Mouse (Mus musculus): ENCODE data around the gene Maml3. TPM values are rescaled to one million over a fixed set of nuclear protein-coding genes. Genes with fewer than 3 reads are reported as not detected.

Maml3 gene
- polyA plus RNA-seq, 1 experiment from 2014 or later = 3.6 TPM

DNA sequence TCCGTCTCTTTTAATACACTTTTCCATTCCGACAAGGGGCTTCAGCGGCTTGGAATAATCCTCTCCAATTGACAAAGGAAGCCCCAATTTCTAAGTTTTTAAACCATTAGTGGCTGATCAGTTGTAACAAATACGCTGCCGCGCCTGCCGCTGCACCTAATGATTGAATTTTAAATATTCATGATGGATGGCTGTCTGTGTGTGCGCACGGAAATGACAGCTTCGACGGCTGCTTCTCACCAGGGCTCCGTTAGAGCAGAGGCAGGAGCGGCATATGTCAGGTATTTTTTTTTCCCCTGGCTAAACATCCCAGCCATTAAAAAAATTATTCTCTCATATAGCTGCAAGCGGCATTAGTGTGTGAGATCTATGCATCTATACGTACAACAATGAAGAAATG is 287.0 kb downstream of the Maml3 start:
- WGBS = 86% methylated on average over 15 of the region's 15 CpGs
- no peak overlapping the region for H3K4me2 ChIP-seq (ENCODE audit: low read depth, low read length)
- no peaks in the 10 kb centered on the region for H3K27me3 ChIP-seq (replicated peaks; ENCODE audit: control insufficient read depth, insufficient read depth, low read length)
- ATAC-seq = no peak
- no peak overlapping the region for H3K9ac ChIP-seq (ENCODE audit: low read depth, low read length)
- H3K4me3 ChIP-seq (ENCODE audit: low read length) = no peak overlapping the region
- no peaks in the 10 kb centered on the region for H3K36me3 ChIP-seq (ENCODE audit: control insufficient read depth, insufficient read depth, low read length)
- H3K4me1 ChIP-seq (ENCODE audit: control insufficient read depth, insufficient read depth, low read length) = no peaks in the 10 kb centered on the region
- H3K9me3 ChIP-seq (ENCODE audit: control insufficient read depth, low read length) = no peaks in the 10 kb centered on the region
- no peak overlapping the region for H3K27ac ChIP-seq (ENCODE audit: low read length)

DNA sequence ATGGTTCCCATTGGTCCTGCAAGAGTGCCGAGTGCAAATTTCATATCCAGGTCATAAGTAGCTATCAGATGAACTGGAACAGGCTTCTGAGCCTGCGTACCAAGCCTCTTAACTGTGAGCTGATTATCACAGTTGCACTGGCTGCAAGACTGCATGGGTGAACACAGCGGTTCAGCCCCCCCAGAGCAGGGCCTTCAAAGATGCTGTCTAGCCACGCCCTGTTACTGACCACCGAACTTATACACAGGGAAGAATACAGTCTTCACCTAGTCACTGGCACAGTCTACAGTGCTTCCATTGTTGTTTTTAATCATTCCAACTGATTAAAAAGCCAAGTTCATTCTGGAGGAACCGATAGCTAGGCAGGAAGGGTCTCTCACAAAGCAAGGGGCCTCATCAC is 287.5 kb downstream of the Maml3 start:
- Histone ChIP-seq H3K9me3 (ENCODE audit: control insufficient read depth, low read length) (no peaks in the 10 kb centered on the region), H3K27me3 (replicated peaks; ENCODE audit: control insufficient read depth, insufficient read depth, low read length) (no peaks in the 10 kb centered on the region), H3K4me2 (ENCODE audit: low read depth, low read length) (no peak overlapping the region), H3K9ac (ENCODE audit: low read depth, low read length) (no peak overlapping the region), H3K36me3 (ENCODE audit: control insufficient read depth, insufficient read depth, low read length) (no peaks in the 10 kb centered on the region), H3K4me1 (ENCODE audit: control insufficient read depth, insufficient read depth, low read length) (no peaks in the 10 kb centered on the region), H3K4me3 (ENCODE audit: low read length) (no peak overlapping the region), H3K27ac (ENCODE audit: low read length) (no peak overlapping the region)
- ATAC-seq = no peak
- 83% methylated on average over 6 of the region's 6 CpGs for WGBS

GRCm38 (mm10) chr3:51816517-51817285 is 288.2 kb downstream of the Maml3 start:
- Histone ChIP-seq H3K27ac (ENCODE audit: low read length) (no peak overlapping the region), H3K9me3 (ENCODE audit: control insufficient read depth, low read length) (no peaks in the 10 kb centered on the region), H3K36me3 (ENCODE audit: control insufficient read depth, insufficient read depth, low read length) (no peaks in the 10 kb centered on the region), H3K27me3 (replicated peaks; ENCODE audit: control insufficient read depth, insufficient read depth, low read length) (no peaks in the 10 kb centered on the region), H3K9ac (ENCODE audit: low read depth, low read length) (no peak overlapping the region), H3K4me2 (ENCODE audit: low read depth, low read length) (no peak overlapping the region), H3K4me3 (ENCODE audit: low read length) (no peak overlapping the region), H3K4me1 (ENCODE audit: control insufficient read depth, insufficient read depth, low read length) (no peaks in the 10 kb centered on the region)
- 80% methylated on average over 7 of the region's 7 CpGs for WGBS
- no peak for ATAC-seq

GRCm38 (mm10) chr3:51814073-51814472 is 290.8 kb downstream of the Maml3 start:
- 77% methylated on average over 4 of the region's 4 CpGs for WGBS

GRCm38 (mm10) chr3:51813186-51813585 is 291.7 kb downstream of the Maml3 start:
- H3K9ac ChIP-seq (ENCODE audit: low read depth, low read length) = no peak overlapping the region
- ATAC-seq = no peak
- no peak overlapping the region for H3K4me3 ChIP-seq (ENCODE audit: low read length)
- H3K9me3 ChIP-seq (ENCODE audit: control insufficient read depth, low read length) = no peaks in the 10 kb centered on the region
- no peak overlapping the region for H3K27ac ChIP-seq (ENCODE audit: low read length)
- WGBS = 94% methylated on average over 5 of the region's 5 CpGs
- no peaks in the 10 kb centered on the region for H3K36me3 ChIP-seq (ENCODE audit: control insufficient read depth, insufficient read depth, low read length)
- H3K27me3 ChIP-seq (replicated peaks; ENCODE audit: control insufficient read depth, insufficient read depth, low read length) = no peaks in the 10 kb centered on the region
- H3K4me2 ChIP-seq (ENCODE audit: low read depth, low read length) = no peak overlapping the region
- no peaks in the 10 kb centered on the region; the same call in 1 of the 2 replicates for H3K4me1 ChIP-seq (ENCODE audit: control insufficient read depth, insufficient read depth, low read length)

More at GRCm38 (mm10) chr3:51814073-51814472, 290.8 kb downstream of the Maml3 start:
- no peaks in the 10 kb centered on the region; the same call in 1 of the 2 replicates for H3K4me1 ChIP-seq (ENCODE audit: control insufficient read depth, insufficient read depth, low read length)
- H3K9me3 ChIP-seq (ENCODE audit: control insufficient read depth, low read length) = no peaks in the 10 kb centered on the region
- no peak overlapping the region for H3K27ac ChIP-seq (ENCODE audit: low read length)
- no peak for ATAC-seq
- H3K36me3 ChIP-seq (ENCODE audit: control insufficient read depth, insufficient read depth, low read length) = no peaks in the 10 kb centered on the region
- H3K4me2 ChIP-seq (ENCODE audit: low read depth, low read length) = no peak overlapping the region
- no peaks in the 10 kb centered on the region for H3K27me3 ChIP-seq (replicated peaks; ENCODE audit: control insufficient read depth, insufficient read depth, low read length)
- H3K4me3 ChIP-seq (ENCODE audit: low read length) = no peak overlapping the region
- no peak overlapping the region for H3K9ac ChIP-seq (ENCODE audit: low read depth, low read length)

DNA sequence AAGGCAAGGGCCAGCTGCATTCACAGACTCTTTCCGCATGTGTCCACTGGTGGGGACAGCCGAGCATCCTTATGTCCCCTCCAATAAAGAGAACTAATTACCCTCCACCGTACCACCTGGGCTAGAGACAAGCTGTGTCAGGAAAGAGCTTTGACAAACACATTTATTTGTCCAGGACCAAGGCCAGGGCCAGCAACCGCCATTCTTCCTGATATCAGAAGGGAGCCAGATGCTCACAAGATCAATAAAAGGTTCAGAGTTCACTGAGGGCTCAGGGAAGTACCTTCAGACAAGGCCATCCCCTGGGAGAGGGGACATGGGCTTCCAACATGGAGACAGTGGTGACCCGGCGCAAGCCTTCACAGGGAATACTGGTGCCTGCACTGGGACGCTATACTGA is 294.1 kb downstream of the Maml3 start:
- peak; percentile 61 for ATAC-seq
- H3K36me3 ChIP-seq (ENCODE audit: control insufficient read depth, insufficient read depth, low read length) = no peaks in the 10 kb centered on the region
- H3K9ac ChIP-seq (ENCODE audit: low read depth, low read length) = no peak overlapping the region
- no peaks in the 10 kb centered on the region for H3K27me3 ChIP-seq (replicated peaks; ENCODE audit: control insufficient read depth, insufficient read depth, low read length)
- H3K4me3 ChIP-seq (ENCODE audit: low read length) = no peak overlapping the region
- H3K9me3 ChIP-seq (ENCODE audit: control insufficient read depth, low read length) = no peaks in the 10 kb centered on the region
- H3K4me2 ChIP-seq (ENCODE audit: low read depth, low read length) = no peak overlapping the region
- H3K4me1 ChIP-seq (ENCODE audit: control insufficient read depth, insufficient read depth, low read length) = no peaks in the 10 kb centered on the region; the same call in 1 of the 2 replicates
- H3K27ac ChIP-seq (ENCODE audit: low read length) = no peak overlapping the region
- WGBS = 62% methylated on average over 7 of the region's 7 CpGs

- Histone ChIP-seq H3K36me3 (ENCODE audit: control insufficient read depth, insufficient read depth, low read length) (no peaks in the 10 kb centered on the region), H3K27ac (ENCODE audit: low read length) (no peak overlapping the region), H3K9ac (ENCODE audit: low read depth, low read length) (no peak overlapping the region), H3K27me3 (replicated peaks; ENCODE audit: control insufficient read depth, insufficient read depth, low read length) (no peaks in the 10 kb centered on the region), H3K4me1 (ENCODE audit: control insufficient read depth, insufficient read depth, low read length) (no peaks in the 10 kb centered on the region; the same call in 1 of the 2 replicates), H3K4me3 (ENCODE audit: low read length) (no peak overlapping the region), H3K9me3 (ENCODE audit: control insufficient read depth, low read length) (no peaks in the 10 kb centered on the region), H3K4me2 (ENCODE audit: low read depth, low read length) (no peak overlapping the region)
- 54% methylated on average over 7 of the region's 7 CpGs for WGBS
- ATAC-seq = no peak
Observed at GRCm38 (mm10) chr3:51809822-51810221, 295.1 kb downstream of the Maml3 start.

DNA sequence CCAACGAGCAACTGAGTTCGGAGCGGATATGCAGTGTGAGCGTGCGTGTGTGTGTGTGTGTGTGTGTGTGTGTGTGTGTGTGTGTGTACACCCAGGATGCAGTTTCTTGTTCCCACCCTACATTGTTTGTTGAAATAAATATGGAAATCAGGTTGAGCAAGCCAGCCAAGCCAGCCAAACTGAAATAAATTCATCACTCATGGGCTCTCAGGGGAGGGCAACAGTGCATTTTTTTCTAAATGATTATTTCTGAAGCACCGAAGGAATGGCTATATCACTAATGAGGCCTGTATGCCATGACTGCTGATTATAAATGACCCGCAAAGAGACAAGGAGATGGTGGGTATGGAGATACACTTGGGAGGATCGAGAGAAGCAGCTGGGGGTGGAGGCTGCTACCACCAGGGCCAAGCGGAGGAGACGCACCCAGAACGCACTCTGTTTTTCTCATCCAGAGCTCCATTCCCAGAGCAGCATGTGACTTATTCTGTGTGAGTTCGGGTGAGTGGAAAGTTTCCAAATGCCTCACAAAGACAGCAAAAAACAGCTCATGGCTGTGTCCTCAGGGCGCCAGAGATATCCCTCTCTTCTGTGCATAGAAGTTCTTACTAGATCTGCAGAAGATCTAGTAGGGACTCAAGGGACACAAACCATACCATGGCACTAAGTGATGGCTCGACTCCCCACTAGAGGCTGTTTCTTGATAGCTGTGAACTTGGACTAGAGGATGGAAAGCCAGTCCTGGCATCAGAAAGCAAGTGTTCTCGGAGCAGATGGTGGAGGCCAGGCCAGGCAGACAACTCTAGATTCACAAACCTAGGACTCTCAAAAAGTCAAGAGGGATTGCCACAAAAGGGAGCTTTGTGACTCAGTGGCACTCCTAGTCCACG is 296.6 kb downstream of the Maml3 start:
- no peaks in the 10 kb centered on the region for H3K9me3 ChIP-seq (ENCODE audit: control insufficient read depth, low read length)

GRCm38 (mm10) chr3:51805488-51806318 is 299.2 kb downstream of the Maml3 start:
- Histone ChIP-seq H3K9me3 (ENCODE audit: control insufficient read depth, low read length) (no peaks in the 10 kb centered on the region), H3K27ac (ENCODE audit: low read length) (no peak overlapping the region), H3K27me3 (replicated peaks; ENCODE audit: control insufficient read depth, insufficient read depth, low read length) (no peaks in the 10 kb centered on the region), H3K4me3 (ENCODE audit: low read length) (no peak overlapping the region), H3K9ac (ENCODE audit: low read depth, low read length) (no peak overlapping the region), H3K36me3 (ENCODE audit: control insufficient read depth, insufficient read depth, low read length) (no peaks in the 10 kb centered on the region), H3K4me1 (ENCODE audit: control insufficient read depth, insufficient read depth, low read length) (no peaks in the 10 kb centered on the region), H3K4me2 (ENCODE audit: low read depth, low read length) (no peak overlapping the region)
- WGBS = 44% methylated on average over 13 of the region's 13 CpGs
- ATAC-seq = 0 out of 2 replicates have a peak, but pooled peaks have one; percentile 31

More for the DNA sequence above, 296.6 kb downstream of the Maml3 start:
- Histone ChIP-seq H3K4me3 (ENCODE audit: low read length) (no peak overlapping the region), H3K4me2 (ENCODE audit: low read depth, low read length) (no peak overlapping the region), H3K27ac (ENCODE audit: low read length) (no peak overlapping the region), H3K27me3 (replicated peaks; ENCODE audit: control insufficient read depth, insufficient read depth, low read length) (no peaks in the 10 kb centered on the region), H3K4me1 (ENCODE audit: control insufficient read depth, insufficient read depth, low read length) (no peaks in the 10 kb centered on the region; the same call in 1 of the 2 replicates), H3K9ac (ENCODE audit: low read depth, low read length) (no peak overlapping the region), H3K36me3 (ENCODE audit: control insufficient read depth, insufficient read depth, low read length) (no peaks in the 10 kb centered on the region)
- WGBS = 82% methylated on average over 16 of the region's 16 CpGs
- no peak for ATAC-seq

Measured in intestine, embryonic 16.5 days (tissue).